8 mouse cellular contexts compared by ENCODE assay signal in the genomic region with DNA sequence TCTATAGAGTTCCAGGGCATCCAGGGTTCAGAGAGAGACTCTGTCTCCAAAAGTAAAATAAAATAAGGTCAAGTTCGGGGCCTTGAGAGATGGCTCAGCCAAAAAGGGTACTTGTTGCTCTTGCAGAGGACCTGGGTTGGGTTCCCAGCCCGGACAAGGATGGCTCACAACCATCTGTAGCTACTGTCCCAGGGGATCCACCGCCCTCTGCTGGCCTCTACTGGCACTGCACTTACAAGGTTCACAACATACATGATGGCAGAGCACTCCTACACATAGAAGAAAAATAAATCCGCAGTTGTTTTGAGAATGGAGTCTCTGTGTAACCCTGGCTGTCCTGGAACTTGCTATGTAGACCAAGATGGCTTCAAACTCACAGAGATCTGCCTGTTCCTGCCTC. TPM values are rescaled to one million over a fixed set of nuclear protein-coding genes. Genes with fewer than 3 reads are reported as not detected.
DNase-seq lines count a peak whose midpoint lies in the region; ATAC-seq lines count a peak whose summit lies in the region.

No protein-coding gene starts in this region.

- peaks cover 19% of the 10 kb centered on the region for H3K4me1 ChIP-seq in liver, embryonic 13.5 days (replicated peaks)

- no peak for ATAC-seq in liver, embryonic 13.5 days (ENCODE audit: low read depth)
- ATAC-seq in erythroid progenitor cell, adult 5-6 weeks (replicated peaks; ENCODE audit: low FRiP score, poor library complexity, severe bottlenecking): no peak

- 67% methylated on average over 4 of the region's 4 CpGs for WGBS in liver, embryonic 13.5 days (ENCODE audit: insufficient replicate concordance)

- no peak overlapping the region for H3K27ac ChIP-seq in liver, embryonic 13.5 days

- H3K4me3 ChIP-seq in liver, embryonic 13.5 days (replicated peaks): no peak overlapping the region

- H3K4me2 ChIP-seq in liver, embryonic 13.5 days: no peak overlapping the region

- no peaks in the 10 kb centered on the region for H3K9me3 ChIP-seq in liver, embryonic 13.5 days (replicated peaks)

- H3K9ac ChIP-seq in liver, embryonic 13.5 days: no peak overlapping the region

- no peaks in the 10 kb centered on the region for H3K27me3 ChIP-seq in liver, embryonic 13.5 days

- peak; percentile 87 for DNase-seq in heart, adult 11 months
- DNase-seq in heart, adult 8-10 months (ENCODE audit: low spot score): no peak
- DNase-seq in 416B (ENCODE audit: low read depth): peak; percentile 58
- DNase-seq in MN1 (ENCODE audit: low spot score): peak; percentile 43
- peak; percentile 45 for DNase-seq in liver, embryonic 13.5 days
- DNase-seq in thymus, postnatal 0 days (ENCODE audit: low spot score): peak; percentile 48
- DNase-seq in urinary bladder, adult 2 months (ENCODE audit: low spot score): no peak

- H3K36me3 ChIP-seq in liver, embryonic 13.5 days: peaks cover 19% of the 10 kb centered on the region

RNA-seq across cellular contexts. Expression of gene Cby1, which starts 2.9 kb away (rescaled TPM):
- 10 to 100 TPM; 16.1 to 24.6 (median 19.7) TPM for total RNA-seq in heart, adult 8-10 months (2022)
- polyA plus RNA-seq in liver, embryonic 13.5 days (2015; fragmentation: Nextera tagmentation; extraction: Ambion mirVana): 18.6 and 19.3 TPM in 2 replicates
- 57.0 and 57.5 TPM in 2 replicates for polyA plus RNA-seq in thymus, postnatal 0 days (2015; fragmentation: Nextera tagmentation; extraction: Ambion mirVana)
- total RNA-seq in erythroid progenitor cell, adult 5-6 weeks (2015; ENCODE audit: low replicate concordance): 3.6 and 6.3 TPM in 2 replicates
- total RNA-seq in erythroid progenitor cell, adult 5-6 weeks (2017; ENCODE audit: low replicate concordance): 13.0 and 15.4 TPM in 2 replicates
- 14.8 and 16.4 TPM in 2 replicates for polyA plus RNA-seq in urinary bladder, adult 2 months (2012; rRNA removed)

RNA-seq across cellular contexts. Expression of gene Fam227a, which starts 3.1 kb away (rescaled TPM):
- total RNA-seq in heart, adult 8-10 months (2022): under 1 TPM; 0.37 to 0.82 (median 0.63) TPM
- 0.12 and 0.39 TPM in 2 replicates for polyA plus RNA-seq in liver, embryonic 13.5 days (2015; fragmentation: Nextera tagmentation; extraction: Ambion mirVana)
- polyA plus RNA-seq in thymus, postnatal 0 days (2015; fragmentation: Nextera tagmentation; extraction: Ambion mirVana): 0.39 and 0.48 TPM in 2 replicates
- total RNA-seq in erythroid progenitor cell, adult 5-6 weeks (2015; ENCODE audit: low replicate concordance): 3.2 TPM in 1 of 2 replicates, not detected in the other
- 4.4 and 8.6 TPM in 2 replicates for total RNA-seq in erythroid progenitor cell, adult 5-6 weeks (2017; ENCODE audit: low replicate concordance)
- polyA plus RNA-seq in urinary bladder, adult 2 months (2012; rRNA removed): 3.3 and 3.4 TPM in 2 replicates

RNA-seq across cellular contexts. Expression of gene Tomm22, which starts 8.8 kb away (rescaled TPM):
- total RNA-seq in heart, adult 8-10 months (2022): 100 to 1,000 TPM; 103 to 122 (median 108) TPM
- 199 and 225 TPM in 2 replicates for polyA plus RNA-seq in liver, embryonic 13.5 days (2015; fragmentation: Nextera tagmentation; extraction: Ambion mirVana)
- 280 and 287 TPM in 2 replicates for polyA plus RNA-seq in thymus, postnatal 0 days (2015; fragmentation: Nextera tagmentation; extraction: Ambion mirVana)
- total RNA-seq in erythroid progenitor cell, adult 5-6 weeks (2015; ENCODE audit: low replicate concordance): 70.8 and 73.9 TPM in 2 replicates
- 54.8 and 62.5 TPM in 2 replicates for total RNA-seq in erythroid progenitor cell, adult 5-6 weeks (2017; ENCODE audit: low replicate concordance)
- polyA plus RNA-seq in urinary bladder, adult 2 months (2012; rRNA removed): 93.0 and 110 TPM in 2 replicates

RNA-seq across cellular contexts. Expression of gene Josd1, which starts 25.9 kb away (rescaled TPM):
- total RNA-seq in heart, adult 8-10 months (2022): 10 to 100 TPM; 19.7 to 28.9 (median 23.3) TPM
- polyA plus RNA-seq in liver, embryonic 13.5 days (2015; fragmentation: Nextera tagmentation; extraction: Ambion mirVana): 20.0 and 21.6 TPM in 2 replicates
- polyA plus RNA-seq in thymus, postnatal 0 days (2015; fragmentation: Nextera tagmentation; extraction: Ambion mirVana): 15.5 and 16.3 TPM in 2 replicates
- total RNA-seq in erythroid progenitor cell, adult 5-6 weeks (2015; ENCODE audit: low replicate concordance): 17.7 and 18.4 TPM in 2 replicates
- 17.3 and 27.6 TPM in 2 replicates for total RNA-seq in erythroid progenitor cell, adult 5-6 weeks (2017; ENCODE audit: low replicate concordance)
- polyA plus RNA-seq in urinary bladder, adult 2 months (2012; rRNA removed): 30.1 and 34.1 TPM in 2 replicates

RNA-seq across cellular contexts. Expression of gene Gtpbp1, which starts 28.8 kb away (rescaled TPM):
- total RNA-seq in heart, adult 8-10 months (2022): 10 to 100 TPM; 24.8 to 31.0 (median 29.0) TPM
- polyA plus RNA-seq in liver, embryonic 13.5 days (2015; fragmentation: Nextera tagmentation; extraction: Ambion mirVana): 32.6 and 36.9 TPM in 2 replicates
- 38.7 and 41.3 TPM in 2 replicates for polyA plus RNA-seq in thymus, postnatal 0 days (2015; fragmentation: Nextera tagmentation; extraction: Ambion mirVana)
- total RNA-seq in erythroid progenitor cell, adult 5-6 weeks (2015; ENCODE audit: low replicate concordance): 43.6 and 63.1 TPM in 2 replicates
- 64.1 and 94.1 TPM in 2 replicates for total RNA-seq in erythroid progenitor cell, adult 5-6 weeks (2017; ENCODE audit: low replicate concordance)
- polyA plus RNA-seq in urinary bladder, adult 2 months (2012; rRNA removed): 20.0 and 32.1 TPM in 2 replicates

Comparison
In these comparisons a context has a peak if more than half of its experiments do, and no peak if none do; other contexts are left out.
1. DNase-seq: peak in heart, adult 11 months (single experiment), 416B (single experiment), MN1 (single experiment), liver, embryonic 13.5 days (single experiment) and thymus, postnatal 0 days (single experiment); none in heart, adult 8-10 months (single experiment) and urinary bladder, adult 2 months (single experiment).